Mouse (Mus musculus) C2C12 (cell line): ENCODE measurements at regions not wholly inside any gene's neighbourhood (a gene's known extent, or its start where the extent isn't known, plus 50 kb on each side); places are given as distances from the start of the nearest gene placed in this dataset.
A peak's percentile ranks its signal among the peaks of the same experiment; 100 is the strongest.

Experiments
- H3K27me3 ChIP-seq: one replicate; pipeline ENCODE4 v1.6.1; 2011; ENCODE audit not compliant: control insufficient read depth, insufficient read depth, insufficient read length
- H3K36me3 ChIP-seq: one replicate; pipeline ENCODE4 v1.6.1; 2011; ENCODE audit not compliant: control insufficient read depth, insufficient read depth
- H3K4me3 ChIP-seq: one replicate; pipeline ENCODE4 v1.5.1; 2011; ENCODE audit warnings: mild to moderate bottlenecking, control low read depth; ENCODE audit not compliant: poor library complexity, insufficient read depth, severe bottlenecking
- H3K79me2 ChIP-seq: one replicate; pipeline ENCODE4 v1.6.1; 2011; ENCODE audit not compliant: control insufficient read depth, insufficient read depth
- H3K79me3 ChIP-seq: one replicate; pipeline ENCODE4 v1.6.1; 2011; ENCODE audit warnings: low read depth, control low read depth
- H3ac ChIP-seq: one replicate; pipeline ENCODE3; 2011; ENCODE audit warnings: low read depth; ENCODE audit not compliant: control insufficient read depth, insufficient read length
- CEBPB ChIP-seq: IDR thresholded peaks from one replicate; pipeline ENCODE4 v1.6.1; 2011; ENCODE audit warnings: low read depth, mild to moderate bottlenecking, control low read depth, moderate library complexity
- CTCF ChIP-seq: IDR thresholded peaks from one replicate; pipeline ENCODE4 v1.5.1; 2011; ENCODE audit not compliant: control insufficient read depth, insufficient read depth, insufficient read length
- FOSL1 ChIP-seq: IDR thresholded peaks from one replicate; pipeline ENCODE4 v1.8.0; 2011; ENCODE audit warnings: mild to moderate bottlenecking, low read length; ENCODE audit not compliant: poor library complexity, insufficient read depth, severe bottlenecking
- MAX ChIP-seq: IDR thresholded peaks from one replicate; pipeline ENCODE4 v1.6.1; 2011; ENCODE audit warnings: mild to moderate bottlenecking, control low read depth
- MYOD1 ChIP-seq: IDR thresholded peaks from one replicate; pipeline ENCODE4 v1.6.1; 2011; ENCODE audit warnings: low read depth; ENCODE audit not compliant: control insufficient read depth, insufficient read length
- MYOG ChIP-seq: IDR thresholded peaks from one replicate; pipeline ENCODE4 v1.6.1; 2011; ENCODE audit not compliant: control insufficient read depth, insufficient read length; ENCODE audit errors: extremely low read depth
- USF1 ChIP-seq: IDR thresholded peaks from one replicate; pipeline ENCODE4 v1.6.1; 2011; ENCODE audit warnings: low read depth, mild to moderate bottlenecking, control low read depth, moderate library complexity

GRCm38 (mm10) chr2:72746476-72747215, 233.6 kb downstream of the Sp3 start:
- Histone ChIP-seq H3K79me2 (no peaks in the 10 kb centered on the region), H3K27me3 (no peaks in the 10 kb centered on the region), H3K4me3 (no peak overlapping the region), H3K79me3 (no peaks in the 10 kb centered on the region), H3ac (no peak overlapping the region), H3K36me3 (no peaks in the 10 kb centered on the region)
- no peak for TF ChIP-seq MYOD1
- TF ChIP-seq MYOG = no peak
- no peak for TF ChIP-seq CTCF
- no peak for TF ChIP-seq USF1
- TF ChIP-seq CEBPB = no peak
- TF ChIP-seq MAX = no peak
- no peak for TF ChIP-seq FOSL1

- Histone ChIP-seq H3K79me2 (no peaks in the 10 kb centered on the region), H3K79me3 (no peaks in the 10 kb centered on the region), H3K4me3 (no peak overlapping the region), H3K36me3 (no peaks in the 10 kb centered on the region), H3K27me3 (no peaks in the 10 kb centered on the region), H3ac (no peak overlapping the region)
- TF ChIP-seq MAX (no peak), MYOG (no peak), USF1 (no peak), FOSL1 (no peak), CTCF (no peak), CEBPB (no peak), MYOD1 (no peak)
Observed at GRCm38 (mm10) chr2:72747299-72747698, 232.9 kb downstream of the Sp3 start.

- TF ChIP-seq CTCF (no peak), FOSL1 (no peak), USF1 (no peak), MYOD1 (no peak), MYOG (no peak), CEBPB (no peak), MAX (no peak)
- H3K79me2 ChIP-seq = no peaks in the 10 kb centered on the region
- no peaks in the 10 kb centered on the region for H3K36me3 ChIP-seq
- H3ac ChIP-seq = no peak overlapping the region
- no peaks in the 10 kb centered on the region for H3K27me3 ChIP-seq
- no peak overlapping the region for H3K4me3 ChIP-seq
- no peaks in the 10 kb centered on the region for H3K79me3 ChIP-seq
Observed at GRCm38 (mm10) chr2:72749495-72749894, 230.8 kb downstream of the Sp3 start.

GRCm38 (mm10) chr2:72751441-72751840, 228.8 kb downstream of the Sp3 start:
- no peaks in the 10 kb centered on the region for H3K36me3 ChIP-seq
- no peak overlapping the region for H3ac ChIP-seq
- no peaks in the 10 kb centered on the region for H3K27me3 ChIP-seq
- H3K4me3 ChIP-seq = no peak overlapping the region
- no peaks in the 10 kb centered on the region for H3K79me2 ChIP-seq
- H3K79me3 ChIP-seq = no peaks in the 10 kb centered on the region
- TF ChIP-seq USF1 = no peak
- TF ChIP-seq CEBPB = no peak
- TF ChIP-seq MYOD1 = no peak
- no peak for TF ChIP-seq CTCF
- no peak for TF ChIP-seq MAX

GRCm38 (mm10) chr2:72752624-72753176, 227.5 kb downstream of the Sp3 start:
- Histone ChIP-seq H3K79me3 (no peaks in the 10 kb centered on the region), H3K4me3 (no peak overlapping the region), H3ac (no peak overlapping the region), H3K27me3 (no peaks in the 10 kb centered on the region), H3K79me2 (no peaks in the 10 kb centered on the region), H3K36me3 (no peaks in the 10 kb centered on the region)
- TF ChIP-seq USF1 = no peak
- TF ChIP-seq MYOD1 = peak; percentile 23
- no peak for TF ChIP-seq MYOG

GRCm38 (mm10) chr2:72753788-72754713, 226.2 kb downstream of the Sp3 start:
- no peaks in the 10 kb centered on the region for H3K79me2 ChIP-seq
- H3ac ChIP-seq = no peak overlapping the region
- no peaks in the 10 kb centered on the region for H3K36me3 ChIP-seq
- no peaks in the 10 kb centered on the region for H3K27me3 ChIP-seq
- H3K79me3 ChIP-seq = no peaks in the 10 kb centered on the region
- no peak overlapping the region for H3K4me3 ChIP-seq
- TF ChIP-seq MYOG (no peak), USF1 (no peak), FOSL1 (no peak), CEBPB (no peak), CTCF (no peak), MAX (no peak), MYOD1 (no peak)
